Mouse (Mus musculus): ENCODE measurements around the gene Crot. TPM values are rescaled to one million over a fixed set of nuclear protein-coding genes. Genes with fewer than 3 reads are reported as not detected.

Crot gene
- not detected in 2 replicates for polyA plus RNA-seq (2012; ENCODE audit: insufficient read depth, insufficient read length, low replicate concordance, missing spikeins)

GRCm38 (mm10) chr5:8996686-8997512 is at the start of gene Crot:
TSS of gene Crot (minus strand) at chr5:8997324.
- no peaks in the 10 kb centered on the region for H3K4me1 ChIP-seq (ENCODE audit: control insufficient read depth, insufficient read depth, low read length)
- H3K4me3 ChIP-seq (ENCODE audit: insufficient read depth, low read depth, low read length) = peak within 1 kb of the TSS; percentile 84
- WGBS = under 1% methylated on average over 55 of the region's 57 CpGs
- TF ChIP-seq POLR2A (IDR thresholded peaks at IDR 0.05; ENCODE audit: insufficient read depth, low read depth, low read length) (peak; percentile 64), CTCF (IDR thresholded peaks at IDR 0.05; ENCODE audit: insufficient read depth, low read depth, low read length) (0 out of 2 replicates have a peak, but pooled peaks have one; percentile 8)
- no peak within 1 kb of the TSS for H3K27ac ChIP-seq (ENCODE audit: insufficient read depth, low read depth, low read length)

- TF ChIP-seq POLR2A (IDR thresholded peaks at IDR 0.05; ENCODE audit: insufficient read depth, low read depth, low read length) = no peak
- no peak for TF ChIP-seq CTCF (IDR thresholded peaks at IDR 0.05; ENCODE audit: insufficient read depth, low read depth, low read length)
Measured at GRCm38 (mm10) chr5:9045904-9046303, 48.8 kb upstream of the Crot start.

GRCm38 (mm10) chr5:9044821-9045220 is 47.7 kb upstream of the Crot start:
- Histone ChIP-seq H3K4me3 (ENCODE audit: insufficient read depth, low read depth, low read length) (no peak overlapping the region), H3K27ac (ENCODE audit: insufficient read depth, low read depth, low read length) (no peak overlapping the region), H3K4me1 (ENCODE audit: control insufficient read depth, insufficient read depth, low read length) (no peaks in the 10 kb centered on the region; the same call in 1 of the 2 replicates)
- no peak for TF ChIP-seq CTCF (IDR thresholded peaks at IDR 0.05; ENCODE audit: insufficient read depth, low read depth, low read length)
- no peak for TF ChIP-seq POLR2A (IDR thresholded peaks at IDR 0.05; ENCODE audit: insufficient read depth, low read depth, low read length)
- WGBS = 16% methylated on average over 2 of the region's 2 CpGs

More at GRCm38 (mm10) chr5:9045904-9046303, 48.8 kb upstream of the Crot start:
- no peaks in the 10 kb centered on the region; the same call in 1 of the 2 replicates for H3K4me1 ChIP-seq (ENCODE audit: control insufficient read depth, insufficient read depth, low read length)
- WGBS = 92% methylated on average over 8 of the region's 8 CpGs
- no peak overlapping the region for H3K4me3 ChIP-seq (ENCODE audit: insufficient read depth, low read depth, low read length)
- H3K27ac ChIP-seq (ENCODE audit: insufficient read depth, low read depth, low read length) = no peak overlapping the region

- no peak for TF ChIP-seq POLR2A (IDR thresholded peaks at IDR 0.05; ENCODE audit: insufficient read depth, low read depth, low read length)
- no peak for TF ChIP-seq CTCF (IDR thresholded peaks at IDR 0.05; ENCODE audit: insufficient read depth, low read depth, low read length)
- H3K4me1 ChIP-seq (ENCODE audit: control insufficient read depth, insufficient read depth, low read length) = no peaks in the 10 kb centered on the region; the same call in 1 of the 2 replicates
- no peak overlapping the region for H3K27ac ChIP-seq (ENCODE audit: insufficient read depth, low read depth, low read length)
- H3K4me3 ChIP-seq (ENCODE audit: insufficient read depth, low read depth, low read length) = no peak overlapping the region
- 80% methylated on average over 8 of the region's 8 CpGs for WGBS
Measured at GRCm38 (mm10) chr5:9043582-9044267, 46.6 kb upstream of the Crot start.

GRCm38 (mm10) chr5:9042721-9043416 is 45.7 kb upstream of the Crot start:
- Histone ChIP-seq H3K27ac (ENCODE audit: insufficient read depth, low read depth, low read length) (no peak overlapping the region), H3K4me3 (ENCODE audit: insufficient read depth, low read depth, low read length) (no peak overlapping the region), H3K4me1 (ENCODE audit: control insufficient read depth, insufficient read depth, low read length) (no peaks in the 10 kb centered on the region; the same call in 1 of the 2 replicates)
- 58% methylated on average over 10 of the region's 10 CpGs for WGBS
- no peak for TF ChIP-seq POLR2A (IDR thresholded peaks at IDR 0.05; ENCODE audit: insufficient read depth, low read depth, low read length)
- no peak for TF ChIP-seq CTCF (IDR thresholded peaks at IDR 0.05; ENCODE audit: insufficient read depth, low read depth, low read length)

GRCm38 (mm10) chr5:9040665-9041215 is 43.6 kb upstream of the Crot start:
- TF ChIP-seq CTCF (IDR thresholded peaks at IDR 0.05; ENCODE audit: insufficient read depth, low read depth, low read length) (no peak), POLR2A (IDR thresholded peaks at IDR 0.05; ENCODE audit: insufficient read depth, low read depth, low read length) (no peak)
- no peaks in the 10 kb centered on the region; the same call in 1 of the 2 replicates for H3K4me1 ChIP-seq (ENCODE audit: control insufficient read depth, insufficient read depth, low read length)
- no peak overlapping the region for H3K27ac ChIP-seq (ENCODE audit: insufficient read depth, low read depth, low read length)
- no peak overlapping the region for H3K4me3 ChIP-seq (ENCODE audit: insufficient read depth, low read depth, low read length)
- 85% methylated on average over 3 of the region's 3 CpGs for WGBS

- Histone ChIP-seq H3K27ac (ENCODE audit: insufficient read depth, low read depth, low read length) (no peak overlapping the region), H3K4me1 (ENCODE audit: control insufficient read depth, insufficient read depth, low read length) (no peaks in the 10 kb centered on the region; the same call in 1 of the 2 replicates), H3K4me3 (ENCODE audit: insufficient read depth, low read depth, low read length) (no peak overlapping the region)
- WGBS = 49% methylated on average over 7 of the region's 7 CpGs
- TF ChIP-seq POLR2A (IDR thresholded peaks at IDR 0.05; ENCODE audit: insufficient read depth, low read depth, low read length) = no peak
- TF ChIP-seq CTCF (IDR thresholded peaks at IDR 0.05; ENCODE audit: insufficient read depth, low read depth, low read length) = no peak
Measured at GRCm38 (mm10) chr5:9039978-9040377, 42.9 kb upstream of the Crot start.

GRCm38 (mm10) chr5:9037292-9037691 is 40.2 kb upstream of the Crot start:
- no peak overlapping the region for H3K4me3 ChIP-seq (ENCODE audit: insufficient read depth, low read depth, low read length)
- TF ChIP-seq CTCF (IDR thresholded peaks at IDR 0.05; ENCODE audit: insufficient read depth, low read depth, low read length) (no peak), POLR2A (IDR thresholded peaks at IDR 0.05; ENCODE audit: insufficient read depth, low read depth, low read length) (no peak)
- no peak overlapping the region for H3K27ac ChIP-seq (ENCODE audit: insufficient read depth, low read depth, low read length)
- WGBS = 92% methylated on average over 4 of the region's 4 CpGs
- H3K4me1 ChIP-seq (ENCODE audit: control insufficient read depth, insufficient read depth, low read length) = no peaks in the 10 kb centered on the region
